Mouse (Mus musculus): ENCODE measurements around the gene Vma21-ps. TPM values are rescaled to one million over a fixed set of nuclear protein-coding genes. Genes with fewer than 3 reads are reported as not detected.

Vma21-ps gene
- polyA plus RNA-seq, 1 experiment from 2014 or later: not detected

Other genes starting within 250 kb of the Vma21-ps start
- gene Smc2, start 58.0 kb downstream of the Vma21-ps start, polyA plus RNA-seq (2014; fragmentation: Nextera tagmentation; extraction: Ambion mirVana): 226 and 241 TPM in 2 replicates
- gene Toporsl, start 99.0 kb upstream of the Vma21-ps start, polyA plus RNA-seq (2014; fragmentation: Nextera tagmentation; extraction: Ambion mirVana): 0.14 TPM in 1 of 2 replicates, not detected in the other